Mouse (Mus musculus): Measurements from ENCODE around the gene Hba-x.

- TF ChIP-seq CTCF (IDR thresholded peaks at IDR 0.05; ENCODE audit: low read depth, low read length) (no peak), POLR2A (IDR thresholded peaks at IDR 0.05; ENCODE audit: insufficient read depth, low read length) (no peak)
Observed at GRCm38 (mm10) chr11:32228292-32228845, 47.8 kb upstream of the Hba-x start.
